ENCODE assay signal across 19 mouse cellular contexts in genomic region chr9:75322099-75322885, GRCm38 (mm10). TPM values are rescaled to one million over a fixed set of nuclear protein-coding genes. Genes with fewer than 3 reads are reported as not detected.
A peak's percentile ranks its signal among the peaks of the same experiment; 100 is the strongest.
DNase-seq lines count a peak whose midpoint lies in the region; ATAC-seq and TF ChIP-seq lines count a peak whose summit lies in the region.
"Had no signal": no experiment of that assay in that cellular context is flagged by ENCODE, and none has a peak within 500 bp of the region (broad histone marks: within the 10 kb centered on the region; RNA-seq: fewer than 3 reads in every experiment).

No protein-coding gene starts in this region.

- ATAC-seq in heart, embryonic 16.5 days (replicated peaks; ENCODE audit: extremely low read depth, insufficient read depth, low FRiP score): 0 out of 2 replicates have a peak, but pooled peaks have one; percentile 49
- ATAC-seq in liver, embryonic 11.5 days (replicated peaks; ENCODE audit: low FRiP score): no peak
- ATAC-seq: inflammation-experienced regulatory T-cells, adult 6 months; midbrain, embryonic 16.5 days had no signal

- no peak for DNase-seq in heart, adult 8-10 months (ENCODE audit: low spot score)
- DNase-seq in liver, adult 2 months (ENCODE audit: extremely low read depth, low read depth, low spot score): peak; percentile 42
- no peak for DNase-seq in liver, embryonic 11.5 days (ENCODE audit: low spot score)
- DNase-seq in cerebellum, postnatal 25 days: peak; percentile 62 to 63
- no peak for DNase-seq in urinary bladder, postnatal 36 days (ENCODE audit: low spot score in 2 of 2)
- DNase-seq in spleen, adult 18-20 months: no peak
- DNase-seq: heart, adult 11 months; heart, postnatal 14 days; liver, embryonic 13.5 days; lung, postnatal 14 days; retina, postnatal 1 day; thymus, postnatal 25 days had no signal

- H3K4me1 ChIP-seq in heart, embryonic 16.5 days (ENCODE audit: control insufficient read depth, insufficient read depth, low read length): peaks cover 10% of the 10 kb centered on the region
- H3K4me1 ChIP-seq in liver, adult 2 months (ENCODE audit: control insufficient read depth, insufficient read depth, low read length): 0 out of 2 replicates have a peak, but pooled peaks cover 1% of the 10 kb centered on the region
- H3K4me1 ChIP-seq in liver, embryonic 11.5 days (replicated peaks; ENCODE audit: control insufficient read depth, insufficient read depth, low read length): no peaks in the 10 kb centered on the region
- peaks cover 10% of the 10 kb centered on the region for H3K4me1 ChIP-seq in small intestine, adult 2 months (ENCODE audit: control insufficient read depth, insufficient read depth, insufficient read length, low read length)
- H3K4me1 ChIP-seq: liver, embryonic 13.5 days; neural tube, embryonic 12.5 days had no signal

- TF ChIP-seq CTCF in liver, adult 2 months (IDR thresholded peaks at IDR 0.05; ENCODE audit: low read depth, low read length): no peak
- peak; percentile 38; the same call in 1 of the 2 replicates for TF ChIP-seq CTCF in small intestine, adult 2 months (IDR thresholded peaks at IDR 0.05; ENCODE audit: extremely low read depth, insufficient read length, insufficient replicate concordance, low read depth, low read length)

- no peak overlapping the region for H3K9ac ChIP-seq in heart, embryonic 16.5 days (ENCODE audit: low read length)
- H3K9ac ChIP-seq in liver, adult 2 months (ENCODE audit: low read depth, low read length): no peak overlapping the region
- H3K9ac ChIP-seq in liver, embryonic 11.5 days (ENCODE audit: low read depth, low read length): no peak overlapping the region
- H3K9ac ChIP-seq: liver, embryonic 13.5 days; neural tube, embryonic 12.5 days had no signal

- 61% methylated on average over 13 of the region's 13 CpGs for WGBS in heart, embryonic 16.5 days
- WGBS in liver, adult 2 months: 62% methylated on average over 13 of the region's 13 CpGs
- 66% methylated on average over 13 of the region's 13 CpGs for WGBS in liver, embryonic 11.5 days
- WGBS in small intestine, adult 2 months: 46% methylated on average over 13 of the region's 13 CpGs

- H3K27ac ChIP-seq in heart, embryonic 16.5 days (ENCODE audit: low read length): no peak overlapping the region; the same call in 1 of the 2 replicates
- H3K27ac ChIP-seq in liver, adult 2 months (replicated peaks; ENCODE audit: insufficient read depth, low read depth, low read length): no peak overlapping the region
- H3K27ac ChIP-seq in liver, embryonic 11.5 days (ENCODE audit: low read depth, low read length): no peak overlapping the region
- 0 out of 2 replicates have a peak overlapping the region, but pooled peaks have one; percentile 11 for H3K27ac ChIP-seq in small intestine, adult 2 months (ENCODE audit: insufficient read depth, low read depth, low read length)
- H3K27ac ChIP-seq: liver, embryonic 13.5 days; neural tube, embryonic 12.5 days had no signal

- H3K9me3 ChIP-seq in heart, embryonic 16.5 days (replicated peaks; ENCODE audit: control insufficient read depth, low read length): no peaks in the 10 kb centered on the region
- H3K9me3 ChIP-seq in liver, embryonic 11.5 days (ENCODE audit: control insufficient read depth, low read length): no peaks in the 10 kb centered on the region
- H3K9me3 ChIP-seq: liver, embryonic 13.5 days; neural tube, embryonic 12.5 days had no signal

- TF ChIP-seq POLR2A in liver, adult 2 months (IDR thresholded peaks at IDR 0.05; ENCODE audit: extremely low read depth, insufficient read depth, low read length): no peak
- no peak for TF ChIP-seq POLR2A in small intestine, adult 2 months (IDR thresholded peaks at IDR 0.05; ENCODE audit: low read depth, low read length)

- H3K79me2 ChIP-seq in liver, adult 2 months (ENCODE audit: control insufficient read depth, insufficient read depth, low read length): no peaks in the 10 kb centered on the region

- H3K27me3 ChIP-seq in heart, embryonic 16.5 days (ENCODE audit: control insufficient read depth, insufficient read depth, low read length): no peaks in the 10 kb centered on the region
- no peaks in the 10 kb centered on the region for H3K27me3 ChIP-seq in liver, adult 2 months (ENCODE audit: control insufficient read depth, insufficient read depth, low read length)
- no peaks in the 10 kb centered on the region for H3K27me3 ChIP-seq in liver, embryonic 11.5 days (replicated peaks; ENCODE audit: control insufficient read depth, insufficient read depth, low read length)
- no peaks in the 10 kb centered on the region for H3K27me3 ChIP-seq in small intestine, adult 2 months (ENCODE audit: control insufficient read depth, insufficient read depth, low read length)
- H3K27me3 ChIP-seq: liver, embryonic 13.5 days; neural tube, embryonic 12.5 days had no signal

- no peak overlapping the region for H3K4me3 ChIP-seq in heart, embryonic 16.5 days (ENCODE audit: low read length)
- H3K4me3 ChIP-seq in liver, adult 2 months (ENCODE audit: insufficient read depth, low read depth, low read length): no peak overlapping the region
- no peak overlapping the region for H3K4me3 ChIP-seq in liver, embryonic 11.5 days (ENCODE audit: low read depth, low read length)
- H3K4me3 ChIP-seq in small intestine, adult 2 months (ENCODE audit: low read depth, low read length): no peak overlapping the region
- H3K4me3 ChIP-seq: erythroblast, embryonic 14.5 days; liver, embryonic 13.5 days; neural tube, embryonic 12.5 days had no signal

- no peak overlapping the region for H3K4me2 ChIP-seq in heart, embryonic 16.5 days (ENCODE audit: low read depth, low read length)
- H3K4me2 ChIP-seq in liver, embryonic 11.5 days: no peak overlapping the region
- H3K4me2 ChIP-seq: liver, embryonic 13.5 days; neural tube, embryonic 12.5 days had no signal

- H3K36me3 ChIP-seq in heart, embryonic 16.5 days (ENCODE audit: control insufficient read depth, insufficient read depth): no peaks in the 10 kb centered on the region
- no peaks in the 10 kb centered on the region for H3K36me3 ChIP-seq in liver, adult 2 months (ENCODE audit: control insufficient read depth, insufficient read depth, low read length)
- H3K36me3 ChIP-seq in liver, embryonic 11.5 days (ENCODE audit: control insufficient read depth, insufficient read depth, low read length): no peaks in the 10 kb centered on the region
- no peaks in the 10 kb centered on the region for H3K36me3 ChIP-seq in small intestine, adult 2 months (ENCODE audit: control insufficient read depth, insufficient read depth, low read length)
- H3K36me3 ChIP-seq: liver, embryonic 13.5 days had no signal

RNA-seq across cellular contexts. Expression of gene Gnb5, which starts 16.2 kb away (rescaled TPM):
- 62.6 and 66.9 TPM in 2 replicates for polyA plus RNA-seq in heart, embryonic 16.5 days (2015; fragmentation: Nextera tagmentation; extraction: Ambion mirVana)
- 10 to 100 TPM; 20.4 to 25.1 (median 23.8) TPM for total RNA-seq in heart, adult 8-10 months (2022)
- total RNA-seq in liver, adult 2 months (2014; rRNA removed): 0.74 and 1.1 TPM in 2 replicates
- polyA plus RNA-seq in liver, adult 2 months (2012; rRNA removed): 0.45 and 0.78 TPM in 2 replicates
- polyA plus RNA-seq in liver, embryonic 11.5 days (2014; fragmentation: Nextera tagmentation; extraction: Ambion mirVana): 8.6 and 9.2 TPM in 2 replicates
- 3.9 and 7.3 TPM in 2 replicates for polyA plus RNA-seq in small intestine, adult 2 months (2012; rRNA removed)
- polyA plus RNA-seq: erythroblast, embryonic 14.5 days had no signal

RNA-seq across cellular contexts. Expression of gene Bcl2l10, which starts 25.3 kb away (rescaled TPM):
- polyA plus RNA-seq in heart, embryonic 16.5 days (2015; fragmentation: Nextera tagmentation; extraction: Ambion mirVana): not detected in 2 replicates
- total RNA-seq in heart, adult 8-10 months (2022): not detected
- total RNA-seq in liver, adult 2 months (2014; rRNA removed): not detected in 2 replicates
- not detected in 2 replicates for polyA plus RNA-seq in liver, adult 2 months (2012; rRNA removed)
- polyA plus RNA-seq in liver, embryonic 11.5 days (2014; fragmentation: Nextera tagmentation; extraction: Ambion mirVana): not detected in 2 replicates
- polyA plus RNA-seq in small intestine, adult 2 months (2012; rRNA removed): not detected in 2 replicates
- total RNA-seq: heart, postnatal 14 days; MEL had no signal
- polyA plus RNA-seq: erythroblast, embryonic 14.5 days; inflammation-experienced regulatory T-cells, adult 6 months; liver, embryonic 13.5 days; midbrain, embryonic 16.5 days; neural tube, embryonic 12.5 days had no signal

Comparison
In these comparisons a context has a peak if more than half of its experiments do, and no peak if none do; other contexts are left out.
1. DNase-seq: peak in liver, adult 2 months (single experiment) and cerebellum, postnatal 25 days (2 of 2); none in heart, adult 8-10 months (single experiment), liver, embryonic 11.5 days (single experiment), urinary bladder, postnatal 36 days (0 of 2) and spleen, adult 18-20 months (0 of 2).